12 mouse cellular contexts compared by ENCODE assay signal in the genomic region with DNA sequence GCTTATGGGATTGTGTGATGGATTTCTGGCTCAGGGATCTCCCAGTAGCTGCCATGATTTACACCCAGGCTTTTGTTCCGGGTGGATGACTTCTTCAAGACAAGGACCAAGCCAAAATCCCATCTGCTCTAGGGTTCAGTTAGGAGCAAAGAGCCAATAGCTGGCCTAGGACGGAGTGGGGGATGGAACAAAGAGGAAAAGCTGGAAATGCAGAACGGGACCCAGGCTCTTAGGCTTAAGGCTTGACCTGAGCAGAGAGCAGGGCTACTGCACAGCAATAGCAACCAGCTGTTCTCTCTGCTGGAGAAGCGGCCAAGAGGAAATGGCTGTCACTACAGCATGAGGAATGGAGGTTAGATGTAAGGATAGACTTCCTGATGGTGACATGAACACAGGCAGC. TPM values are rescaled to one million over a fixed set of nuclear protein-coding genes. Genes with fewer than 3 reads are reported as not detected.
DNase-seq lines count a peak whose midpoint lies in the region; ATAC-seq and TF ChIP-seq lines count a peak whose summit lies in the region.
"Had no signal": no experiment of that assay in that cellular context is flagged by ENCODE, and none has a peak within 500 bp of the region (broad histone marks: within the 10 kb centered on the region; RNA-seq: fewer than 3 reads in every experiment).

No protein-coding gene starts in this region.

- H3K4me2 ChIP-seq in lung, embryonic 15.5 days: no peak overlapping the region
- H3K4me2 ChIP-seq in kidney, embryonic 15.5 days: no peak overlapping the region
- H3K4me2 ChIP-seq in myocyte (ENCODE audit: low read depth): no peak overlapping the region
- H3K4me2 ChIP-seq: forebrain, embryonic 13.5 days; heart, embryonic 15.5 days; liver, embryonic 13.5 days had no signal

- WGBS in lung, embryonic 15.5 days: 22% methylated on average over 4 of the region's 4 CpGs
- 45% methylated on average over 4 of the region's 4 CpGs for WGBS in lung, adult 2 months
- WGBS in kidney, embryonic 15.5 days: 23% methylated on average over 4 of the region's 4 CpGs

- peaks cover 47% of the 10 kb centered on the region for H3K4me1 ChIP-seq in lung, embryonic 15.5 days
- H3K4me1 ChIP-seq in lung, adult 2 months (ENCODE audit: control insufficient read depth, insufficient read depth, low read length): peaks cover 9% of the 10 kb centered on the region; the same call in 1 of the 2 replicates
- H3K4me1 ChIP-seq in kidney, embryonic 15.5 days: peaks cover 46% of the 10 kb centered on the region

- H3K27me3 ChIP-seq in lung, embryonic 15.5 days: no peaks in the 10 kb centered on the region
- H3K27me3 ChIP-seq in kidney, embryonic 15.5 days: no peaks in the 10 kb centered on the region
- H3K27me3 ChIP-seq in myocyte (ENCODE audit: control insufficient read depth, insufficient read depth, insufficient read length): no peaks in the 10 kb centered on the region
- H3K27me3 ChIP-seq: forebrain, embryonic 13.5 days; heart, embryonic 15.5 days; liver, embryonic 13.5 days; Patski had no signal

- peak overlapping the region; percentile 38 for H3K27ac ChIP-seq in lung, embryonic 15.5 days
- peak overlapping the region; percentile 71 for H3K27ac ChIP-seq in kidney, embryonic 15.5 days
- H3K27ac ChIP-seq: forebrain, embryonic 13.5 days; liver, embryonic 13.5 days had no signal

- no peaks in the 10 kb centered on the region for H3K9me3 ChIP-seq in lung, embryonic 15.5 days
- no peaks in the 10 kb centered on the region for H3K9me3 ChIP-seq in kidney, embryonic 15.5 days (replicated peaks)
- H3K9me3 ChIP-seq: forebrain, embryonic 13.5 days; heart, embryonic 15.5 days; liver, embryonic 13.5 days had no signal

- DNase-seq in embryo, embryonic 11 days: peak; percentile 48
- no peak for DNase-seq in embryo, embryonic 9.5 days (ENCODE audit: extremely low spot score)
- no peak for DNase-seq in lung, adult 2 months
- no peak for DNase-seq in frontal cortex, postnatal 10 days (ENCODE audit: low spot score in 2 of 2)
- DNase-seq in urinary bladder, postnatal 4 days (ENCODE audit: low spot score in 2 of 2): no peak
- DNase-seq: liver, embryonic 13.5 days had no signal

- no peak for TF ChIP-seq POLR2A in lung, adult 2 months (IDR thresholded peaks at IDR 0.05; ENCODE audit: borderline replicate concordance, extremely low read depth, low read depth, low read length)
- TF ChIP-seq POLR2A in myocyte (IDR thresholded peaks at IDR 0.05; ENCODE audit: insufficient read length, low read depth): no peak

- H3K4me3 ChIP-seq in lung, embryonic 15.5 days: no peak overlapping the region
- H3K4me3 ChIP-seq in lung, adult 2 months (replicated peaks; ENCODE audit: extremely low read depth, low read depth, low read length): no peak overlapping the region
- no peak overlapping the region for H3K4me3 ChIP-seq in kidney, embryonic 15.5 days (replicated peaks)
- no peak overlapping the region for H3K4me3 ChIP-seq in myocyte
- H3K4me3 ChIP-seq: forebrain, embryonic 13.5 days; heart, embryonic 15.5 days; liver, embryonic 13.5 days had no signal

- peak; percentile 66; the same call in 1 of the 2 replicates for ATAC-seq in lung, embryonic 15.5 days (ENCODE audit: borderline replicate concordance, extremely low read depth, low FRiP score, low TSS enrichment)
- ATAC-seq in kidney, embryonic 15.5 days (replicated peaks; ENCODE audit: low FRiP score): peak; percentile 74
- ATAC-seq: forebrain, embryonic 13.5 days; Patski had no signal

- 0 out of 2 replicates have a peak overlapping the region, but pooled peaks have one; percentile 2 for H3K9ac ChIP-seq in lung, embryonic 15.5 days
- no peak overlapping the region for H3K9ac ChIP-seq in kidney, embryonic 15.5 days
- H3K9ac ChIP-seq: forebrain, embryonic 13.5 days; heart, embryonic 15.5 days; liver, embryonic 13.5 days had no signal

- H3K79me2 ChIP-seq in myocyte (ENCODE audit: control insufficient read depth, insufficient read depth): peaks cover 45% of the 10 kb centered on the region

- no peak for TF ChIP-seq CTCF in lung, adult 2 months (IDR thresholded peaks at IDR 0.05; ENCODE audit: insufficient read depth, low read length)

- no peak overlapping the region for H3ac ChIP-seq in myocyte (ENCODE audit: control insufficient read depth, insufficient read length)

- H3K36me3 ChIP-seq in lung, embryonic 15.5 days: no peaks in the 10 kb centered on the region
- H3K36me3 ChIP-seq in kidney, embryonic 15.5 days: 0 out of 2 replicates have a peak, but pooled peaks cover 6% of the 10 kb centered on the region
- peaks cover 9% of the 10 kb centered on the region for H3K36me3 ChIP-seq in myocyte (ENCODE audit: control insufficient read depth, insufficient read depth)
- H3K36me3 ChIP-seq: heart, embryonic 15.5 days; liver, embryonic 13.5 days had no signal

TF ChIP-seq in myocyte, 11 proteins besides CTCF, POLR2A, EP300 and RAD21:
- peak in 2 of 3 experiments; percentile 8 to 43 for TF ChIP-seq MYOG (IDR thresholded peaks at IDR 0.05; ENCODE audit: control insufficient read depth in 1 of 3, insufficient read depth in 1 of 3, insufficient read length in 2 of 3, low read depth in 2 of 3)
- TF ChIP-seq TCF12 (IDR thresholded peaks at IDR 0.05; ENCODE audit: insufficient read depth, poor library complexity, severe bottlenecking): no peak
- no peak for TF ChIP-seq POLR2AphosphoS2 (IDR thresholded peaks at IDR 0.05; ENCODE audit: insufficient read length, low read depth)

RNA-seq across cellular contexts. Expression of gene Cdk18, which starts 14.2 kb away (rescaled TPM):
- 6.5 and 7.7 TPM in 2 replicates for polyA plus RNA-seq in lung, embryonic 15.5 days (2015; fragmentation: Nextera tagmentation; extraction: Ambion mirVana)
- polyA plus RNA-seq in lung, adult 2 months (2012; rRNA removed): 32.8 and 34.0 TPM in 2 replicates
- polyA plus RNA-seq in kidney, embryonic 15.5 days (2015; fragmentation: Nextera tagmentation; extraction: Ambion mirVana): 7.6 and 8.1 TPM in 2 replicates
- polyA plus RNA-seq in myocyte (2012; fragmentation: generic; extraction: Trizol): 33.9 TPM

RNA-seq across cellular contexts. Expression of gene Mfsd4a, which starts 57.4 kb away (rescaled TPM):
- 15.0 and 16.3 TPM in 2 replicates for polyA plus RNA-seq in lung, embryonic 15.5 days (2015; fragmentation: Nextera tagmentation; extraction: Ambion mirVana)
- 5.0 and 6.1 TPM in 2 replicates for polyA plus RNA-seq in lung, adult 2 months (2012; rRNA removed)
- 15.6 and 15.8 TPM in 2 replicates for polyA plus RNA-seq in kidney, embryonic 15.5 days (2015; fragmentation: Nextera tagmentation; extraction: Ambion mirVana)
- 9.6 TPM for polyA plus RNA-seq in myocyte (2012; fragmentation: generic; extraction: Trizol)
